Mouse (Mus musculus) E14TG2a.4 (cell line): ENCODE results near the gene Synpo2l.

Source experiments
- CTCF ChIP-seq: conservative IDR thresholded peaks from 2 replicates; pipeline ENCODE4 v1.5.1; 2014; ENCODE audit warnings: low read length
- NANOG ChIP-seq: IDR thresholded peaks from 2 replicates; pipeline ENCODE4 v1.6.1; 2014; ENCODE audit warnings: borderline replicate concordance, low read length, mixed read lengths
- POU5F1 ChIP-seq: IDR thresholded peaks from 2 replicates; pipeline ENCODE4 v1.6.1; 2014; ENCODE audit warnings: low read length, borderline replicate concordance

DNA sequence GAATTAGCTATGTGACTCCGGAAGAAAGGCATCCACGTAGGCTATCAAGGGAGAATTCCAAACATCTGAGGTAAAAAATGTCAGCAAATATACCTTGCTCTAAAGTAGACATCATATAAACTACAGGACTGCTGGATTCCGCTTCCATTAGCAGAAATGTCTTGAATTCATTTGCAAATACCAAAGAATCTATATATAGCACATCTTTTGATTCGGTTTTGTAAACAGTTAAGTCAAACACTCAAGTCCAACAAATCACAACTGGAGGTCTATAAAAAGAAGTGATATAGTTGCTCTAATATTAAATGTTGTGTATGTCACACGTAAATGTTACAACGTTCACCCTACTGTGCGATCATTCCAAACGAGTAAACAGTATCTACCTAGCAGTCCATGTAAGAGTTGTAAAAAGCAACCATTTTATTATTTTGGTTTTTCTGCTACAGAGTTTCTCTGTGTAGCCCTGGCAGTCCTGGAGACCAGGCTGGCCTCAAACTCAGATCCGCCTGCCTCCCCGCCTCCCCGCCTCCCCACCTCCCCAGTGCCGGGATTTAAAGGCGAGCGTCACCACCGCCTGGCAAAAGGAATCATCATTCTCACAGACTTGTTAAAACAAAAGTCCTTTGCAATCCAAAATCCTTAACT lies 34.1 kb upstream of the Synpo2l start:
- no peak for TF ChIP-seq CTCF
- no peak for TF ChIP-seq POU5F1
- TF ChIP-seq NANOG: no peak
